Mouse (Mus musculus) gastrocnemius, adult 8-10 months (tissue): ENCODE results near the gene Olfr1458. TPM values are rescaled to one million over a fixed set of nuclear protein-coding genes. Genes with fewer than 3 reads are reported as not detected.

Experiments used
- DNase-seq, 2 experiments: peaks; one replicate each; pipeline ENCODE4 v3.0.0; 2022; ENCODE audit warnings: low spot score in 2 of 2
- total RNA-seq, 4 experiments: library from RNA; stranded (reverse); gene quantifications; 2 replicates each; pipeline ENCODE4 v1.2.4; 2022

Gene Olfr1458
- not detected for total RNA-seq

DNA sequence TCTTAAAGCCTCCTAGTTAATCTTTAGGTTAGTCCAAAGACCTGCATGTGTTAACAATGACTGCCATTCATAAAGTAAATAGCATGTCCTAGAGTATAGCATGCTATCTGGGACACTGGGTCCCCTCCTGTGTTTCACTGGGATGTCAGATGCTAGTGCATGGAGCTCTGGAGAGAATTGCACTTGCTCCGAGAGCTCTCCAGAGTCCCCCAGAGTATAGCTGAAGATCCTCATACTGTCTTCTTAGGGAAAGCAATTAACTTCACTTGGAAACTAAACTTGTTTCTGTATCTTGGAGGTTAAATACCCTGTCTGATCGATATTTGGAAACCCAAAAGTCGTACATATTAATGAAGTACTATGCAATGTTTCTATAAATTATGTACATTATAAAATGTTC is at the start of gene Olfr1458:
Gene Olfr1458 (minus strand): TSS at position 101 of the 400 bp plus-strand sequence.
- no peak for DNase-seq

- DNase-seq: no peak
Measured at GRCm38 (mm10) chr19:13149449-13149848, 42.9 kb upstream of the Olfr1458 start, which contains the start of gene Olfr1459. Gene Olfr1459 (minus strand): TSS chr19:13149549.

DNA sequence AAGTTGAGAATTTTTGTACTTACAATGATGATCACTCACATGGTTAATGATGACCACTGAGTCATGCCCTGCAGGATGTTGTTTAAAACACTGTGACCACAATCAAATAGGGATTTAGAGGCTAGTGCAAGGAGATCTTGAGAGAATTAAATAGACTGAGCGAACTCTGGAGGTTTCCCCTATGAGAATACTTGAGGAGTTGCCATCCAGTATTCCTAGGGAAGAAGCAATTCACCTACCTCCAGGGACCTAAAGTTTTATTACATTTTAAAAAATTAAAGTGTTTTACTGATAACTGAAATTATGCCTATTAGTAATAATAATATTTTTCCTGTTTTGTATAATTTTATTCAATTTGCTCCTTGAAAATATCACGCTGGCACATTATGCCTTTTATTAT is 8.8 kb downstream of the Olfr1458 start, which contains the start of gene Olfr1457:
Gene Olfr1457 (minus strand): TSS at position 101 of the 400 bp plus-strand sequence.
- no peak for DNase-seq

- DNase-seq: no peak
Measured at GRCm38 (mm10) chr19:13093908-13094307, 12.7 kb downstream of the Olfr1458 start.

DNA sequence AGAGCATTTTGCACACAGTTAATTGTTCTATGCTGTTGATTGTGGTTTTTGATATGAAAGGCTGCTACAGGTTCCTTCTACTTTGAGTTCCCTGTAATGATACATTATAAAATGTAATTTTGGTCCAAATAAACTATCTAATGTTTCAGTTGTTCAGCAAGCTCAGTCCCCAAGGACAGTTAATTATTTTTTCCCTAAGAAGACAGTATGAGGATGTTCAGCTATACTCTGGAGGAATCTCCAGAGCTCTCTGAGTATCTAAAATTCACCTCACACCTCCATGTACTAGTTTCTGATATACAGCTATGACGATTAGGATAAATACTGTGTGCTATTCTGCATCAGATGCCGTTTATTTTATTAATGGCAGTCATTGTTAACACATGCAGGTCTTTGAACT is 46.3 kb downstream of the Olfr1458 start, which contains the start of gene Olfr1454:
Gene Olfr1454 (plus strand): TSS at position 301 of the 400 bp plus-strand sequence.
- no peak for DNase-seq

Other genes starting within 250 kb of the Olfr1458 start
- not detected for gene Olfr1444, start 249.5 kb downstream of the Olfr1458 start, total RNA-seq
- gene Olfr1445, start 222.9 kb downstream of the Olfr1458 start, total RNA-seq: not detected
- gene Olfr1446, start 213.3 kb downstream of the Olfr1458 start, total RNA-seq: not detected
- gene Olfr1447, start 203.0 kb downstream of the Olfr1458 start, total RNA-seq: not detected
- gene Olfr1448, start 182.4 kb downstream of the Olfr1458 start, total RNA-seq: not detected
- not detected for gene Olfr1449, start 175.9 kb downstream of the Olfr1458 start, total RNA-seq
- gene Olfr1450, start 156.5 kb downstream of the Olfr1458 start, total RNA-seq: not detected
- gene Olfr1451, start 111.8 kb downstream of the Olfr1458 start, total RNA-seq: not detected
- gene Olfr1453, start 78.4 kb downstream of the Olfr1458 start, total RNA-seq: not detected
- not detected for gene Olfr1454, start 46.2 kb downstream of the Olfr1458 start, total RNA-seq
- gene Olfr1457, start 8.9 kb downstream of the Olfr1458 start, total RNA-seq: not detected
- not detected for gene Olfr1459, start 42.8 kb upstream of the Olfr1458 start, total RNA-seq
- gene Olfr1461, start 56.2 kb upstream of the Olfr1458 start, total RNA-seq: not detected
- gene Olfr1462, start 79.0 kb upstream of the Olfr1458 start, total RNA-seq: not detected
- not detected for gene Olfr1463, start 124.6 kb upstream of the Olfr1458 start, total RNA-seq
- not detected for gene Olfr1465, start 208.8 kb upstream of the Olfr1458 start, total RNA-seq
- gene Olfr1466, start 232.1 kb upstream of the Olfr1458 start, total RNA-seq: not detected